Mouse (Mus musculus): ENCODE measurements around the gene Tab3. TPM values are rescaled to one million over a fixed set of nuclear protein-coding genes. Genes with fewer than 3 reads are reported as not detected.

Gene Tab3
- 5.1 and 5.4 TPM in 2 replicates for polyA plus RNA-seq (2014; fragmentation: Nextera tagmentation; extraction: Ambion mirVana)

DNA sequence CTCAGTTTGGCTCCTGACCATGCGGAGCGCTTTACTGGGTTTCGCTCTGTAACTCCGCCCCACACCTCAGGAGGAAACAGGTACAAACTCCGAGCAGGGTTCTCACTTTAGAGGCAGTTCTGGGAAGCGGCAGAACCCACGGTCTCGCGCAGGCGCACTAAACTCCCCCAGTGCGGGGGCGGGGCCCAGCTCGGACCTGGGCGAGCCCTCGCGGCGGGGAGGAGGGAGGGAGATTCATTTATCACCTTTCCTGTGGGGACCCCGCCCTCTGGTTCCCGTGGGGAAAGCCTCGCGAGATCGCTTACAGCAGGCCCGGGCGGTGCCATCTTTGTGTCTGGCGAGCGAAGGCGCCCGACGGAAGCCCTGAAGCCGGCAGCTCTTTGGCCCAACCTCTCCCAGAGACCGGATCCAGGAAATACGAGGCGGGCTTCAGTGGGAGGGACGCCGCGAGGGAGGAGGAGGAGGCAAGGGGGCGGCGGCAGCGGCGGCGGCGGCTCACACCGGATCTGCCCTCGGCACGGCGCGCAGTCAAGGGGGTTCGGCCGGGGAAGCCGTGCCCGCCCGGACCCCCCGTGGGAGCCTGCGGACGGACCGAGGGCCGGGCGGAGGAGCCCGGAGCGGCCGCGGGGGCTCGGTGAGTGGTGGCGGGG, at the start of gene Tab3:
Gene Tab3, plus strand, starts transcription at position 491 of the 650 bp plus-strand sequence.
- H3K9ac ChIP-seq (ENCODE audit: low read depth, low read length) = peak within 1 kb of the TSS; percentile 71
- H3K4me3 ChIP-seq (ENCODE audit: low read depth, low read length) = peak within 1 kb of the TSS; percentile 62
- no peaks in the 10 kb centered on the region for H3K4me1 ChIP-seq (replicated peaks; ENCODE audit: control insufficient read depth, insufficient read depth, low read length)
- 11% methylated on average over 35 of the region's 64 CpGs for WGBS
- H3K27me3 ChIP-seq (ENCODE audit: control insufficient read depth, insufficient read depth, low read length) = no peaks in the 10 kb centered on the region
- DNase-seq (ENCODE audit: low spot score) (peak; percentile 92), ATAC-seq (ENCODE audit: low FRiP score) (peak; percentile 98)
- no peaks in the 10 kb centered on the region for H3K36me3 ChIP-seq (ENCODE audit: control insufficient read depth, insufficient read depth, low read length)
- H3K27ac ChIP-seq (ENCODE audit: low read depth, low read length) = peak within 1 kb of the TSS; percentile 24; the same call in 1 of the 2 replicates
- H3K4me2 ChIP-seq (replicated peaks; ENCODE audit: low read depth, low read length) = peak within 1 kb of the TSS; percentile 44
- no peaks in the 10 kb centered on the region for H3K9me3 ChIP-seq (ENCODE audit: control insufficient read depth, low read length)

DNA sequence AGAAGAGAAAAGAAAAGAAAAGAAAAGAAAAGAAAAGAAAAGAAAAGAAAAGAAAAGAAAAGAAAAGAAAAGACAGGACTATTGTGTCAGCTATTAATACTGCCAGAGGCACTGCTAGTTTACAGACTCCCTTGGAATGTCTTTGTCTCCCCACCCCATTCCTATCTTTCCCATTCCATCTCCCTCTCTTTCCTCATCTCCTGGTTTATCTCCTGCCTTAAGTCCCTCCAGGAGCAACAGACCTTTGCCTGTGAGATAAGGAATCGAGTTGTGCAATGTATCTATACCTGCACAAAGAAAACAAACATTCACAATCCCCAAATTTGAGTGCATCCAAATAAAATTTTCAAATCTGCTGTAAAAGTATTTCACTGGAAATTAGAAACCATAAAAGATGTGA, 48.3 kb upstream of the Tab3 start:
- Histone ChIP-seq H3K27me3 (ENCODE audit: control insufficient read depth, insufficient read depth, low read length) (no peaks in the 10 kb centered on the region), H3K9me3 (ENCODE audit: control insufficient read depth, low read length) (no peaks in the 10 kb centered on the region), H3K27ac (ENCODE audit: low read depth, low read length) (no peak overlapping the region), H3K36me3 (ENCODE audit: control insufficient read depth, insufficient read depth, low read length) (no peaks in the 10 kb centered on the region), H3K4me3 (ENCODE audit: low read depth, low read length) (no peak overlapping the region), H3K9ac (ENCODE audit: low read depth, low read length) (no peak overlapping the region), H3K4me2 (replicated peaks; ENCODE audit: low read depth, low read length) (no peak overlapping the region), H3K4me1 (replicated peaks; ENCODE audit: control insufficient read depth, insufficient read depth, low read length) (no peaks in the 10 kb centered on the region)
- ATAC-seq (ENCODE audit: low FRiP score) = no peak
- no peak for DNase-seq (ENCODE audit: low spot score)
- 65% methylated on average over 1 of the region's 1 CpGs for WGBS

DNA sequence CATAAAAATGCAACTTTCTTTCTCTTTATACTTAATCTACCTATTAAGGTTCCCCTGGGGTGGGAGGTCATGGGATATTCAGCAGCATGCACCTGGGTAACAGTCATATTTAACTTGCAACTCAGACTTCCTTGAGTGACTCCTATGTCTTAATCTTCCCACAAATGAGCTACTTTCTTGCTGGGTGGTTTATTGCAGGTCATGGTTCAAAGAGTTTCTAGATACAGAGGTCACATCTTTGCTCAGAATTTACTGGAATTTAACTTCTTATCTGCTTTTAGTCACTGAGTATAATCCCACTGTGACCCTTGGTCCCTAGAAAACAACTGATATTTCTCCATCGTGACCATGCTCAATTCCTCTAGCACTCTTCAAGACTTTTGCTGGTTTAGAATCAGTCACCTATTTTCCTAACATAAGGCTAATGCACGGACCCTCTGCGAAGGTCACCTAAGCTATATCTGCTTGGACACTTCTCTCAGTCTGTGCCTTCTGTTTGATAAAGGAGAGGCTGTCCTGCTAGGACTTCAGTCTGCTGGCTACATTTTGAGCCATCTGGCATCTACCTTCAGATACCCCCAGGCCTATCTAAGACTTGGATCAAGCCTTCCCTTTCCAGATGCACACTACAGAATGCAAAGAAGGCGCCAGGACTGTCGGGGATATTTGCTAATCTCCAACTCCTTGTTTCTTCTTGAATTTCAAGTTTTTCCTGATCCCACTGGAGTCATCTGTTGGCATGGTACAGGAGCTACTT, 47.4 kb upstream of the Tab3 start:
- Histone ChIP-seq H3K9me3 (ENCODE audit: control insufficient read depth, low read length) (no peaks in the 10 kb centered on the region), H3K4me3 (ENCODE audit: low read depth, low read length) (no peak overlapping the region), H3K36me3 (ENCODE audit: control insufficient read depth, insufficient read depth, low read length) (no peaks in the 10 kb centered on the region), H3K4me2 (replicated peaks; ENCODE audit: low read depth, low read length) (no peak overlapping the region), H3K27ac (ENCODE audit: low read depth, low read length) (no peak overlapping the region), H3K4me1 (replicated peaks; ENCODE audit: control insufficient read depth, insufficient read depth, low read length) (no peaks in the 10 kb centered on the region), H3K27me3 (ENCODE audit: control insufficient read depth, insufficient read depth, low read length) (no peaks in the 10 kb centered on the region), H3K9ac (ENCODE audit: low read depth, low read length) (no peak overlapping the region)
- ATAC-seq (ENCODE audit: low FRiP score) (no peak), DNase-seq (ENCODE audit: low spot score) (no peak)
- 79% methylated on average over 5 of the region's 5 CpGs for WGBS

DNA sequence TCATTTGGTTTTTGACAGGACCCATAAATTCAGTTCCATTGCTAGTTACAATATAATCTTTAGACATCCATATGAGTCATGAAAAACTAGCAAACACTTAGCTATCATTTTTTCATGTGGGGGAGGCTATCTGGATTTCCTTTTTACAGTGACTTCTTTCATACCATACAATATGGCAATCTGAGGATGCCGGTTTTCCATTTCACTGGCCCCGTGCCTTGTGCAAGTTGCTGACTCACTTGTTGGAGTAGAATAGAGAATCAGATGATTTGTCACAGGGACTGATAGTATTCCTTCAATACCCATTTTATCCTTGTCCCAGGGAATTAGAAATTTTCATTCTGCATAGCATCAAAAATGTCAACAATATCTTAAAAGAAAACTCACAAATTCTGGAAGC, 14.9 kb upstream of the Tab3 start:
- Histone ChIP-seq H3K36me3 (ENCODE audit: control insufficient read depth, insufficient read depth, low read length) (no peaks in the 10 kb centered on the region), H3K27ac (ENCODE audit: low read depth, low read length) (no peak overlapping the region), H3K9me3 (ENCODE audit: control insufficient read depth, low read length) (no peaks in the 10 kb centered on the region), H3K4me3 (ENCODE audit: low read depth, low read length) (no peak overlapping the region), H3K4me1 (replicated peaks; ENCODE audit: control insufficient read depth, insufficient read depth, low read length) (no peaks in the 10 kb centered on the region), H3K9ac (ENCODE audit: low read depth, low read length) (no peak overlapping the region), H3K27me3 (ENCODE audit: control insufficient read depth, insufficient read depth, low read length) (no peaks in the 10 kb centered on the region), H3K4me2 (replicated peaks; ENCODE audit: low read depth, low read length) (no peak overlapping the region)
- DNase-seq (ENCODE audit: low spot score) (no peak), ATAC-seq (ENCODE audit: low FRiP score) (no peak)
- 74% methylated on average over 2 of the region's 2 CpGs for WGBS

DNA sequence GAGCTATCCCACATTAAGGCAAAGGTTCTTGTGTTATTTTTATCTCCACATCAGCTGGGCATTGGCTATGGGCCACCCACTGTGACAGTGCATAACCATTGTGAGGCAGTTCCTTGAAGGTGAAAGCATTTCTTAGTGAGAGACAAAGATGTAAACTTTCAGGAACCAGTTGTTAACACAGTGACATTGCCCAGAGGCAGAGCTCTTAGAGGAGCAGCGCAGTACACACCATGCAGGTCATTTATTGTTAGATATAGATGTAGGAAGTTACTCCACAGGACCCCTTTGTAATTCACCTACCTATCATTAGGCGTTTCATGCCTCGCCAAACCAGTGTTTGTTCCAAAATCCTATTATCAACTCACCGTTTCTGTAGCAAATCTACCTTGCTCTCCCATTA, 7.6 kb upstream of the Tab3 start:
- Histone ChIP-seq H3K4me2 (replicated peaks; ENCODE audit: low read depth, low read length) (no peak overlapping the region), H3K4me1 (replicated peaks; ENCODE audit: control insufficient read depth, insufficient read depth, low read length) (no peaks in the 10 kb centered on the region), H3K27ac (ENCODE audit: low read depth, low read length) (no peak overlapping the region), H3K36me3 (ENCODE audit: control insufficient read depth, insufficient read depth, low read length) (no peaks in the 10 kb centered on the region), H3K27me3 (ENCODE audit: control insufficient read depth, insufficient read depth, low read length) (no peaks in the 10 kb centered on the region), H3K9ac (ENCODE audit: low read depth, low read length) (no peak overlapping the region), H3K4me3 (ENCODE audit: low read depth, low read length) (no peak overlapping the region), H3K9me3 (ENCODE audit: control insufficient read depth, low read length) (no peaks in the 10 kb centered on the region)
- ATAC-seq (ENCODE audit: low FRiP score) = no peak
- DNase-seq (ENCODE audit: low spot score) = no peak
- WGBS = 74% methylated on average over 4 of the region's 4 CpGs

DNA sequence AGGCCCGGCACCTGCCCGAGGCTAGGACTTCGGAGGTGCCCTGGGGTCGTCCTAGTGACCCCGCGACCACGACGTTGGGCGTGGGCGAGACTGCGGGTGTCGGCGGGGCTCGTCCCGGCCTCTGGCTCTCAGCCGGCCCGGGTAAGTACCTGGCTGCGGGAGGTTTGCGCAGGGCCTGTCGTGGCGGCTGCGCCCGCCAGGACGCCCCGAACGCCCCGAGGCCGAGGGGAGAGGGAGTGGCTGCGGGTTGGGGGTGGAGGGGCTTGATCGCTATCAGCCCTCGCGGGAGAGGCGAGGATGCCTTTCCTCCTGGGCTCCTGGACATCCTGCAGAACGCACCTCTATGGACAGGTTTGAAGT, 340 bp downstream of the Tab3 start:
- DNase-seq (ENCODE audit: low spot score) (peak; percentile 52), ATAC-seq (ENCODE audit: low FRiP score) (peak; percentile 74)
- Histone ChIP-seq H3K36me3 (ENCODE audit: control insufficient read depth, insufficient read depth, low read length) (no peaks in the 10 kb centered on the region), H3K9me3 (ENCODE audit: control insufficient read depth, low read length) (no peaks in the 10 kb centered on the region), H3K27me3 (ENCODE audit: control insufficient read depth, insufficient read depth, low read length) (no peaks in the 10 kb centered on the region), H3K4me1 (replicated peaks; ENCODE audit: control insufficient read depth, insufficient read depth, low read length) (no peaks in the 10 kb centered on the region), H3K4me3 (ENCODE audit: low read depth, low read length) (peak overlapping the region; percentile 62), H3K27ac (ENCODE audit: low read depth, low read length) (peak overlapping the region; percentile 24; the same call in 1 of the 2 replicates), H3K4me2 (replicated peaks; ENCODE audit: low read depth, low read length) (peak overlapping the region; percentile 44), H3K9ac (ENCODE audit: low read depth, low read length) (peak overlapping the region; percentile 71)
- 7% methylated on average over 3 of the region's 34 CpGs for WGBS

DNA sequence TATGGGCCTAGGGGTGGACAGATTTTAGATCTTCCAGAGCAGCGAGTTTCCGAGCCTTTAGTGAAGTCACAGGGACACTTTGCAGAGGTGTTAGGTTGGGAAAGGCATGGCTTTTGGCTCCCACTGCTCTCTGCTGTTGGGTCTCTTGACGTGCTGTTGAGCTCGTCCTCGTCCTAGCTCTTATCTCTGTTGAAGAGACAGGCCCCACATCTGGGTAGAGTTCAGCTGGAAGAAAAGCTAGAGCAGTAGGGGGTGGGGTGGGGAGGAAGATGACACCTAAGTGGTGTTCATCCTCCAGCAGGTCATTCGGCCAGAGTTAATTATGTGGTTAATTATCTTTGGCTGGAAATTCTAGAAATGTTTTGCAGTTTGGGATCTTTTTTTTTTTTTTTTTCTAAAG, 2.5 kb downstream of the Tab3 start:
- no peaks in the 10 kb centered on the region for H3K4me1 ChIP-seq (replicated peaks; ENCODE audit: control insufficient read depth, insufficient read depth, low read length)

DNA sequence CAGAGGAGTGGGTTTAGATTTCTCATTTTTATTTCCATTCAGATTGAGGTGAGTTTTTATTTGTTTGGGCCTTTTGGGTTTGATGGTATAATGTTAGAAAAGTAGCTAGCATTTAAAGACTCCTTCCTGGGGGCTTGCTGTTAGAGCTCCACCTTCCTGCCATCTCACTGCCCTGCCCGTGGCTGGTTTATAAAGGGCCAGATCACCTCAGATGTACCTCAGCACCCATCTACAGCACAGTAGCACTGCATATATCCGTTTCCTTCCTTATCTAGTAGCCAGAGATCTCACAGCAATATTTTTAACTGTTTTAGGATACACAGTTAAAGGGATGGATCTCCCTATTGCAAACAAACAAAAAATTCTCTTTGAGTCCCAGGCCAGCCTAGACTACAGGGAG, 6.9 kb downstream of the Tab3 start:
- H3K4me3 ChIP-seq (ENCODE audit: low read depth, low read length) = no peak overlapping the region
- H3K36me3 ChIP-seq (ENCODE audit: control insufficient read depth, insufficient read depth, low read length) = no peaks in the 10 kb centered on the region
- no peak overlapping the region for H3K4me2 ChIP-seq (replicated peaks; ENCODE audit: low read depth, low read length)
- no peak for ATAC-seq (ENCODE audit: low FRiP score)
- no peaks in the 10 kb centered on the region for H3K4me1 ChIP-seq (replicated peaks; ENCODE audit: control insufficient read depth, insufficient read depth, low read length)
- 65% methylated on average over 2 of the region's 2 CpGs for WGBS
- H3K9ac ChIP-seq (ENCODE audit: low read depth, low read length) = no peak overlapping the region
- no peaks in the 10 kb centered on the region for H3K27me3 ChIP-seq (ENCODE audit: control insufficient read depth, insufficient read depth, low read length)
- DNase-seq (ENCODE audit: low spot score) = no peak
- no peaks in the 10 kb centered on the region for H3K9me3 ChIP-seq (ENCODE audit: control insufficient read depth, low read length)
- no peak overlapping the region for H3K27ac ChIP-seq (ENCODE audit: low read depth, low read length)

More for the DNA sequence above, 2.5 kb downstream of the Tab3 start:
- H3K9ac ChIP-seq (ENCODE audit: low read depth, low read length) = no peak overlapping the region
- WGBS = 80% methylated on average over 6 of the region's 6 CpGs
- H3K4me3 ChIP-seq (ENCODE audit: low read depth, low read length) = no peak overlapping the region
- H3K36me3 ChIP-seq (ENCODE audit: control insufficient read depth, insufficient read depth, low read length) = no peaks in the 10 kb centered on the region
- H3K9me3 ChIP-seq (ENCODE audit: control insufficient read depth, low read length) = no peaks in the 10 kb centered on the region
- DNase-seq (ENCODE audit: low spot score) (no peak), ATAC-seq (ENCODE audit: low FRiP score) (no peak)
- H3K27ac ChIP-seq (ENCODE audit: low read depth, low read length) = no peak overlapping the region
- no peaks in the 10 kb centered on the region for H3K27me3 ChIP-seq (ENCODE audit: control insufficient read depth, insufficient read depth, low read length)
- H3K4me2 ChIP-seq (replicated peaks; ENCODE audit: low read depth, low read length) = no peak overlapping the region

DNA sequence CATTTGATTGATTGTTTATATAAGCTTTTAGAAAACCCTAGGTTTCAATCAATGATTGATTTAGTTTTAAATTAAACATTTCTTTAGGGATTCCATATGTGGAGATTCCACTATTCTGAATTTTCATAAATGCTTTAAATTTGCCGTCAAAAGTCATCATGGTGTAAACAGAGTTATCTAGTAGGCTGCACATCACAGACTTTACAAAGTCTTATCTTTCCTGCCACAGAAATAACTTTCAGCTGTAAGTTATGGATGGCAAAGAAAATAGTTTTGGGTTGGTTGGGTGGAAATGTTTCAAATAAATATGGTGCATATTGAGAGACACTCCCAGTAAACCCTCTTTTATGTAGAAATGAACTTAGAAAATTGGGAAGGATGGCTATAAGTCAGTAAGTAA, 8.7 kb downstream of the Tab3 start:
- H3K4me3 ChIP-seq (ENCODE audit: low read depth, low read length) = no peak overlapping the region
- H3K27me3 ChIP-seq (ENCODE audit: control insufficient read depth, insufficient read depth, low read length) = no peaks in the 10 kb centered on the region
- H3K4me1 ChIP-seq (replicated peaks; ENCODE audit: control insufficient read depth, insufficient read depth, low read length) = no peaks in the 10 kb centered on the region
- no peaks in the 10 kb centered on the region for H3K9me3 ChIP-seq (ENCODE audit: control insufficient read depth, low read length)
- no peak overlapping the region for H3K27ac ChIP-seq (ENCODE audit: low read depth, low read length)
- H3K4me2 ChIP-seq (replicated peaks; ENCODE audit: low read depth, low read length) = no peak overlapping the region
- 100% methylated on average over 1 of the region's 1 CpGs for WGBS
- no peaks in the 10 kb centered on the region for H3K36me3 ChIP-seq (ENCODE audit: control insufficient read depth, insufficient read depth, low read length)
- no peak for DNase-seq (ENCODE audit: low spot score)
- no peak for ATAC-seq (ENCODE audit: low FRiP score)
- no peak overlapping the region for H3K9ac ChIP-seq (ENCODE audit: low read depth, low read length)
